Mouse (Mus musculus) embryo, embryonic 10.5 days (tissue): ENCODE results near the gene Acot10.
"Not testable (repeated sequence)": the region's sequence is repeated elsewhere in the genome, so short reads cannot be mapped to it uniquely, and the experiment has no call there.

ENCODE experiments used
- DNase-seq: peaks from one replicate; pipeline ENCODE4 v3.0.0-alpha.2; 2015; ENCODE audit warnings: low spot score

Acot10 gene

GRCm38 (mm10) chr15:20666650-20667049 lies at the start of gene Acot10:
Acot10 (minus strand) TSS chr15:20666750.
- no peak for DNase-seq

- no peak for DNase-seq
Measured at GRCm38 (mm10) chr15:20711859-20712258, 45.3 kb upstream of the Acot10 start.

GRCm38 (mm10) chr15:20696229-20696628 lies 29.7 kb upstream of the Acot10 start:
- no peak for DNase-seq

GRCm38 (mm10) chr15:20684200-20684599 lies 17.6 kb upstream of the Acot10 start:
- no peak for DNase-seq

GRCm38 (mm10) chr15:20682719-20683118 lies 16.2 kb upstream of the Acot10 start:
- no peak for DNase-seq

- DNase-seq, result not testable (repeated sequence)
Measured at GRCm38 (mm10) chr15:20669507-20669906, 3.0 kb upstream of the Acot10 start.

- no peak for DNase-seq
Measured at GRCm38 (mm10) chr15:20667989-20668388, 1.4 kb upstream of the Acot10 start.

GRCm38 (mm10) chr15:20667350-20667749 lies 800 bp upstream of the Acot10 start:
- DNase-seq, result no peak

- no peak for DNase-seq
Measured at GRCm38 (mm10) chr15:20660221-20660620, 6.3 kb downstream of the Acot10 start.

GRCm38 (mm10) chr15:20642905-20643414 lies 23.6 kb downstream of the Acot10 start:
- DNase-seq, result no peak

GRCm38 (mm10) chr15:20639155-20639554 lies 27.4 kb downstream of the Acot10 start:
- DNase-seq, result no peak

GRCm38 (mm10) chr15:20634593-20634992 lies 32.0 kb downstream of the Acot10 start:
- no peak for DNase-seq
